Mouse (Mus musculus) central nervous system, embryonic 18 days (tissue): ENCODE data around the gene Pik3ip1. TPM values are rescaled to one million over a fixed set of nuclear protein-coding genes. Genes with fewer than 3 reads are reported as not detected.

Experiments
- polyA plus RNA-seq: library from polyadenylated mRNA; depleted of rRNA; stranded (reverse); fragments of >200 nt; gene quantifications from 2 replicates; pipeline ENCODE4 v1.2.3, GENCODE M21; 2012; rRNA removed

Gene Pik3ip1
- polyA plus RNA-seq, result 28.6 and 30.8 TPM in 2 replicates

GRCm38 (mm10) chr11:3329891-3330451, at the start of gene Pik3ip1:
Gene Pik3ip1, plus strand, starts transcription at chr11:3330401.

GRCm38 (mm10) chr11:3288521-3289301, 41.5 kb upstream of the Pik3ip1 start, which contains the start of gene Patz1:
Gene Patz1, plus strand, starts transcription at chr11:3288874.

Other genes with a start within 250 kb of the Pik3ip1 start
- gene Sfi1, start 136.9 kb upstream of the Pik3ip1 start, polyA plus RNA-seq, result 28.4 and 32.5 TPM in 2 replicates
- gene Eif4enif1, start 128.0 kb upstream of the Pik3ip1 start, polyA plus RNA-seq, result 71.6 and 74.3 TPM in 2 replicates
- gene Drg1, start 64.0 kb upstream of the Pik3ip1 start, polyA plus RNA-seq, result 92.2 and 92.8 TPM in 2 replicates
- gene Patz1, start 41.5 kb upstream of the Pik3ip1 start, polyA plus RNA-seq, result 54.4 TPM in 2 replicates
- 147 and 168 TPM in 2 replicates for gene Limk2, start 78.8 kb downstream of the Pik3ip1 start, polyA plus RNA-seq
- gene Rnf185, start 122.0 kb downstream of the Pik3ip1 start, polyA plus RNA-seq, result 36.3 and 37.1 TPM in 2 replicates
- 6.6 and 6.7 TPM in 2 replicates for gene Pla2g3, start 157.9 kb downstream of the Pik3ip1 start, polyA plus RNA-seq
- 7.7 TPM in 2 replicates for gene Inpp5j, start 174.4 kb downstream of the Pik3ip1 start, polyA plus RNA-seq
- gene Selenom, start 184.3 kb downstream of the Pik3ip1 start, polyA plus RNA-seq, result 149 and 184 TPM in 2 replicates
- gene Smtn, start 210.2 kb downstream of the Pik3ip1 start, polyA plus RNA-seq, result 6.2 and 6.3 TPM in 2 replicates